Mouse (Mus musculus) embryonic fibroblast, embryonic 13.5 days (primary cell): ENCODE results near the gene Ahnak.

Source experiments
- CTCF ChIP-seq: IDR thresholded peaks from 2 replicates; pipeline ENCODE4 v1.5.1; 2011; ENCODE audit warnings: mild to moderate bottlenecking, control low read depth, low read length, moderate library complexity, borderline replicate concordance; ENCODE audit not compliant: insufficient read depth
- POLR2A ChIP-seq: IDR thresholded peaks from 2 replicates; pipeline ENCODE4 v1.6.1; 2011; ENCODE audit warnings: low read depth, mild to moderate bottlenecking, control low read depth, low read length, moderate library complexity

- TF ChIP-seq CTCF: no peak
- TF ChIP-seq POLR2A: peak; percentile 69
Observed at GRCm38 (mm10) chr19:8990432-8991102, 1.5 kb downstream of the Ahnak start.
